Mouse (Mus musculus): ENCODE measurements around the gene Sprr4.
"Not testable (repeated sequence)": the region's sequence is repeated elsewhere in the genome, so short reads cannot be mapped to it uniquely, and the experiment has no call there.

Sprr4 gene

DNA sequence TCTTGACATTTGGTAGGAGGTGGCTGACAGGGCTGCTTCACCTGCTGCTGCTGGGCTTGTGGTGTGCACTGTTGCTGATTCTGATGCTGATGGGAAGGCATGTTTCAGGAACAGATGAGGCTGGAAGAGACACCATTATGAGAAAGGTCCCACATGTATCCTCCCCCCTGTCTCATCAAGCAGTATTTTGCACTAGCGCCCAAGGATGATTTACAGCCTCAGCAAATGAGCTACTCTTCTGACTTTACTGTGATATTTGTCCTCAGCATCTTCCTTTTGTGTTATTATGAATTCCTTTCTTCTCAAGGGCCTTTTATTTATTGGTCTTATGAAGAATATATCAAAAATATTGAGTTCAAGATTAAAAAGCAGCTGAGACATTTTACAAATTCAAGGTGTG lies at the start of gene Sprr4:
TSS of gene Sprr4 (minus strand) at position 101 of the 400 bp plus-strand sequence.
- no peak for DNase-seq

DNA sequence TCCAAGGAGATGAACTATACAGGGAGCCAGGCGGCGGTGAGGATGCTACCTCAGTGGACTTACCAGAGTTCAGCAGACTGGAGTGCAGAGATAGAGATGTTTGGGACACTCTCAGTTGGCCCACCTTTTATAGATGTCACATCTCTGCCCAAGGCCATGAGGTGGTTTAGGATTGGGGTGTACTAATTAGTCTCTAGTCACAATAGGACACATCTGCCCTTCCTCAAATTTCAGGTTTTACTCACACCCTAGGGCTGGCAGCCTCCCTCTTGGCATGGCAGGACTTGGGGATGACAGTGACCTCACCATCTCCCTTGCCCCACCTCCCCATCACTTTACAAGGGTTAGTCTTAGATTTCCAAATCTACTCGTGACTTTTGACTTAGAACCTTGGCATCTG lies 34.1 kb upstream of the Sprr4 start, which contains the start of gene 2310046K23Rik:
TSS of gene 2310046K23Rik (minus strand) at position 101 of the 400 bp plus-strand sequence.
- no peak for DNase-seq

- DNase-seq, result no peak
Observed at GRCm38 (mm10) chr3:92512325-92512724, 12.0 kb upstream of the Sprr4 start.

DNA sequence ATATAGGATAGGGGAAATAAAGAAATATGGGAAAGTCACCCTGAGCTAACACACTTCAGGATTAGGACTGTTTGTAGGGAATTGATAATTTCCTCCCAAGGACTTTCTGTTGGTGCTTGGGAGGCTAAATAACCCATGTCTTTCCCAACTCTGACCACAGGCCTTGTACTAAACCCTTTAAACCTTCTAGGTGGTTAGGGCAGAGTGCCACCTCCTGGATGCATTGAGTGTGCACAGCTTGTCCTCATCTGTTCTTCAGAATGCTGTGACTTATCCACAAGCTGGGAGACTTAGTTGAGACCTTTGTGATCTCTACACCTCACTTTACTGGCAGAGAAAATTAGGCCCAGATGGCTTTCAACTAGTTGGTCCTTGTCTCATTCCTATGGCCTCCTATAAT lies 10.5 kb upstream of the Sprr4 start:
- no peak for DNase-seq

DNA sequence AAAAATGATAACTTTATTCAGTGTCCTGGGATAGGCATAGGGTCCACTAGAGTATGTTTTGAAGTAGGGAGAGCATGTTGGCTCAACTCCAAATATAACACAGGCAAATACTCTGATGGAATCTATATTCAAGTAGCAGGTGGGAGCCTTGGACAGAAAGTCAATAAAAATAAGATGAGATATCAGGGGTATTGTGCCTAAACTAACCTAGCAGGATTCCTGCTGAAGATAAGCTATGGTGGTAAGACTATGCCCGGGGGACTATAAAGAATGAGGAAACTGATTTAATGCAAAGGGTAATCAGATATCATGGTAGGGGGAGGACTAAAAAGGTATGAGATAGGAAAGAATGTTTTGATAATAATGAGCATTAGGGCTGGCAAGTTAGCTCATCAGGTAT lies 7.9 kb upstream of the Sprr4 start:
- DNase-seq, result no peak

DNA sequence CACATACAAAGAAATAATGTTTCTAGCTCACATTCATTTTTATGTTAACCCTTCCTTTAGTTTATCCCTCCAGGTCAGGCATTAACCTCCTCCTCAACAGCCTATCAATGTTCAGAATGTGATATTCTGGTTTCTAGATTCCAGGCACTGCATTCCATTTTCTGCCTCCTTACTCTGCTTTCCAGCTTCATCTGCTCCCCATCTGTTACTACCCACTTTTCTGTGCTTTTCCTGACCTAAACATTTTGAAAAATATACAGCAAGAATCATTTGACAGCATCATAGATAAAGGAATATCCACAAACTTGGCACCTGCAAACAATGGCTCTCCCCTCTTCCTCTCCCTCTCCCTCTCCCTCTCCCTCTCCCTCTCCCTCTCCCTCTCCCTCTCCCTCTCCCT lies 3.2 kb upstream of the Sprr4 start:
- no peak for DNase-seq

- DNase-seq, result not testable (repeated sequence)
Observed at GRCm38 (mm10) chr3:92490262-92490661, 10.0 kb downstream of the Sprr4 start.

GRCm38 (mm10) chr3:92486307-92486706 lies 14.0 kb downstream of the Sprr4 start:
- DNase-seq, result no peak

- DNase-seq, result no peak
Observed at GRCm38 (mm10) chr3:92485863-92486262, 14.4 kb downstream of the Sprr4 start, which contains the start of gene Sprr1a. Gene Sprr1a (minus strand): TSS chr3:92485895.

DNA sequence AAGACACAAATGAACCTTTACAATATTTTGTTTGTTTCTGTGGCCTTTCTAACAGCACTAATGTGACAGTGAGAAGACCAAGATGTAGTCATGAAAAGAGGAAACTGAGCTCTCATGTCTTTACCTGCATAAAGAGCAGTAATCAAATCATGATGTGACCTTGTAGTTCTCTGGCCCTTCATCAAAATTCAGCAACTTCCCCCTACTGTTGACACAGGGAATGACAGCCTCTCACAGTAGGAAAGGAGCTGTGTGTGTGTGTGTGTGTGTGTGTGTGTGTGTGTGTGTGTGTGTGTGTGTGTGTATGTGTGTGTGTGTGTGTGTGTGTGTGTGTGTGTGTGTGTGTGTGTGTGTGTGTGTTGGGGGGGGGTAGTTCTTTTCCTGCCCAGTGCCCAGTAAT lies 19.0 kb downstream of the Sprr4 start:
- not testable (repeated sequence) for DNase-seq

- no peak for DNase-seq
Observed at GRCm38 (mm10) chr3:92470111-92470510, 30.2 kb downstream of the Sprr4 start.

DNA sequence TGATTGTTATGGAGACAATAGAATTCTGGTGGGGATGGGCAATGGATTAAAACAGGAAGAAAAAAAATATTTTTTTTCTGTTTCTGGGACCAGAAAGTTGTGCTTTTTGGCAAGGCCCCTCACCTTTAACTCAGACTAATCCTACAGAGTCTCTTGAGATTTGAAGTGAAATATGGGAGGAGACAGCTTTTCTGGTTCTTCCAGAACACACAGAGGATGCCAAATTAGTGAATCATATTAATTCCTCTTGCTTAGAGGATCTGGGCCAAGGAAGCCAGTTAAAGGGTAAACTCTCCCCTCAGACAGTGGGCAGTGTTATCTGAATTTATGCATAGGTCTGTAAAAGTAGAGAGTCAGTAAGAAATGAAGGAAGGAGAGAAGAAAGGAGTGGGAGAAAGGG lies 32.9 kb downstream of the Sprr4 start:
- no peak for DNase-seq

GRCm38 (mm10) chr3:92466576-92466975 lies 33.7 kb downstream of the Sprr4 start:
- no peak for DNase-seq

GRCm38 (mm10) chr3:92458620-92459019 lies 41.7 kb downstream of the Sprr4 start, which contains the start of gene Sprr3:
Gene Sprr3 (minus strand): TSS chr3:92458720.
- DNase-seq, result no peak

GRCm38 (mm10) chr3:92455151-92455550 lies 45.1 kb downstream of the Sprr4 start:
- no peak for DNase-seq
